Mouse (Mus musculus) left cerebral cortex, adult 18-20 months (tissue): ENCODE results near the gene Bend7. TPM values are rescaled to one million over a fixed set of nuclear protein-coding genes. Genes with fewer than 3 reads are reported as not detected.

ENCODE experiments used
- total RNA-seq, 2 experiments: library from RNA; stranded (reverse); gene quantifications; 2 replicates each; pipeline ENCODE4 v1.2.3; 2021

Gene Bend7
- total RNA-seq, 2 experiments from 2014 or later: 2.6 to 2.7 TPM

Other genes starting within 250 kb of the Bend7 start
- 10 to 100 TPM; 52.9 to 60.2 TPM for gene Prpf18, start 65.7 kb upstream of the Bend7 start, total RNA-seq
- 10 to 100 TPM; 20.6 to 21.3 TPM for gene Sephs1, start 163.7 kb downstream of the Bend7 start, total RNA-seq
- 100 to 1,000 TPM in 1 of 2 experiments, 10 to 100 TPM in 1; 93.1 to 110 TPM for gene Phyh, start 201.2 kb downstream of the Bend7 start, total RNA-seq